Mouse (Mus musculus): ENCODE data around the gene Svopl.

Gene Svopl

GRCm38 (mm10) chr6:38046838-38047237 lies at the start of gene Svopl:
Gene Svopl (minus strand): TSS chr6:38046996.
- in situ Hi-C loops (cut with MboI, MseI), result no loop called here

DNA sequence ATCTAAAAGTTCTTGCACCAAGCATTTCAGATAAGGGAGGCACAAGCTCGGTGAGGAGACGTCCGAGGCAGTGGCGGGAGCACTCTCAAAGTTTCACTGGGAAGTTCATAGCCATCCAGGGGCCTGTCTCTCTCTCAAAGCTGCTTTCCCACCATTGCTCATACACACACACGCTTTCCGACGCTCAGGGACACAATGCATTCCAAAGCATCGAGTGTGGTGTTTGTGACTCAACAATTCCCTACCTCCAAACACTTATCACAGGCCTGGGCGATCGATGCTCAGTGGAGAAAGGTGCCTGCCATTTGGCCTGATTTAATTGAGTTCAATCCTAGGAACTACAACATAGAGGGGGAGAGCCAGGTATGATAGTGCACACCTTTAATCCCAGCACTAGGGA lies 47.9 kb upstream of the Svopl start:
- in situ Hi-C loops (cut with MboI, MseI), result no loop called here

DNA sequence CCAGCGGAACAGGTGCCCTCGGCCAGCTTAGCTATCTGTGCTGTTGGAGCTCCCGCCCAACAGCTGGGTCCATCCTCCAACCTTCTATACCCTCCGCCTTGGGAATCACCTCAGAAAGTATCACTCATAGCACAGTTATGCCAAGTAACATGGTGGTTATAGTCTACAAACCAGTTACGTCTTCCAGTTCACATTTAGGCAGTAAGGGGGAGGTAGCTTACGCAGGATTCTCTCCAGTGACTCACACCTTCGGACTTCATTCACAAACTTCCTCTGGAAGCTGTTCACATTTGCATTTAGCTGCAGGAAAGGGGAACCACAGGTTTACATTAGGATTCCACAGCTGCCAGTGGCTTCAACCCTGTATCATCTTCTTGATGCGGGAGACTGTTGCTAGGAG lies 45.7 kb upstream of the Svopl start:
- in situ Hi-C loops (cut with MboI, MseI), result no loop called here

- in situ Hi-C loops (cut with MboI, MseI), result no loop called here
These were observed 40.6 kb upstream of the Svopl start for GRCm38 (mm10) chr6:38087242-38088026.

DNA sequence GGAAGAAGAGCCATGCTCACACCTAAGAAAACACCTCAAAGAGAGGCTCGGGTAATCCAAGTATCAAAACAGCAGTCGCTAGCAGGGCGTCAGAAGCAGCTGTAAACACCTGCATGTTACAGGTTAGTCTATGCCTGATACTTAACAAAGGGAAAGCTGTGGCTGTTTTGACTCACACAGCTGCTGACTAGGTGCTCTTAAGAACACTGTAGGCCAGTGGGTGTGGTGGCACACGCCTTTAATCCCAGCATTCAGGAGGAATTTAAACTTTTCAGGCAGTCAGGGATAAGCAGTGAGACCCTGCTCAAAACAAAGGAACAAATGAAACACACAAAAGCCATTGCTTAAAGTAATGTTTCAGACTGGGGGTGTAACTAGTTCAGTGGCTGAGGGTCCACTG lies 36.4 kb upstream of the Svopl start:
- in situ Hi-C loops (cut with MboI, MseI), result no loop called here

DNA sequence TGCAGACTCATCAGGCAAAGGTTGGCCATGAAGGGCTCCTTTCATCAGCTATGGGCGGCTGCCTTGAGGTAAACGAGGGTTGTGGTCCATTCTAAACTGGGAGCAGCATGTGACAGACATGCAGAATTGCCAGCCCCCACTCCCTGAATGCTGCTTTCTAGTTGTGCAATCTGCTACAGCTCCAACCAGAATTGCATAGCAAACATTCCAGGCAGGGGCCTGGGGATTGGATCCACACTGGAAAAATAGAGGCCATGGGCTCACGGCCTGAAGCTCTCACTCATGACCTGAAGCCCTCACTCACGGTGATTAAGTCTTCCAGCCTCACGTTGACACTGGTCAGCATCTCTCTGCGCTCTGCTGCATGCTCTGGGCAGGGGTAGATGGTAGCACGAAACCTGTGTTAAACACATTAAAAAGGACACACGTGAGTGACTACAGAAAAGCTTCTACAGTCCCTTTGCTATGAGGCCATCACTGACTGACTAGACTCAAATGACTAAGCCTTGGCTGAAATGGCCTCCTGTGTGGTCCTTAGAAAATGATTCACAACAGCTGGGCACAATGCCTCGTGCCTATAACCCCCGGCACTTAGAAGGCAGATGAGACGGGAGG lies 35.0 kb upstream of the Svopl start:
- in situ Hi-C loops (cut with MboI, MseI), result no loop called here

GRCm38 (mm10) chr6:38080364-38080763 lies 33.6 kb upstream of the Svopl start:
- in situ Hi-C loops (cut with MboI, MseI), result no loop called here

DNA sequence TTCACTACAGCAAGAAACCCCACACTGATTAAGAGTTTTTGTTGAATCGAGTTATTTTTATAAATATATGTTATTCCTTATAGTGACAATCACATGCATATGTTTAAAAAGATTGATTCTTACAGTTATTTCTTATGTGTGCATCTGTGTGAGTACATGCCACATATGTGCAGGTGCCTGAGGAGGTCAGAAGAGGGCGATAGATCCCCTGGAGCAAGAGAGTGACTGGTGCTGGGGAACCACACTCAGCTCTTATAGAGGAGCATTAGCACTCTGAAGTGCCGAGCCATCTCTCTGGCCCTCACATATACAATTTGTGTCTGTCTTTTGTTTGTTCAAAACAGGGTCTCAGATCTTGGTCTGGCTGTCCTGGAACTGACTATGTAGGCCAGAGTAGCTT lies 26.8 kb upstream of the Svopl start:
- in situ Hi-C loops (cut with MboI, MseI), result no loop called here

GRCm38 (mm10) chr6:38072137-38072796 lies 25.5 kb upstream of the Svopl start:
- in situ Hi-C loops (cut with MboI, MseI), result no loop called here

- in situ Hi-C loops (cut with MboI, MseI), result no loop called here
These were observed 24.5 kb upstream of the Svopl start for GRCm38 (mm10) chr6:38071256-38071655.

DNA sequence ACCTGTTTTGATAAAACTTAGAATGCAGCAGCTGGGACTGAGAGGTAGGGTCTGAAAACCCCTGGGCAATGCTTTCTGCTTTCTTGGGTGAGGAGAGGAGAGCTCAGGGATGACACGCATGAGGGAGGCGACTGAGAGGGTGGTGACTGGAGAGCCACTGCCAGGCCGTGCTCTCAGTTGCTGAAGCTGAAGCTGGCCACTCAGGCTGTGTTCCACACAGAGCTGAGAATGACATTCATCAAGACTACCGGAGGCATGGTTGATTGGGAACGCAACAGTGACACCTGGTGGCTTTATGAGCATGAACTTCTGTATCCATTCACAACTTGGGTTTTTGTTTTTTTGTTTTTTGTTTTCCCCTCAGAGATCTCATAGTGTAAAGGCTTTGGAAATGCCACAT lies 19.4 kb upstream of the Svopl start:
- in situ Hi-C loops (cut with MboI, MseI), result loop anchor here in 1 of 2 experiments (5.0 kb wide), 2 partner anchors 54 to 474 kb away; no protein-coding TSS in a partner anchor

GRCm38 (mm10) chr6:38065501-38066122 lies 18.8 kb upstream of the Svopl start:
- in situ Hi-C loops (cut with MboI, MseI), result loop anchor here in 1 of 2 experiments (5.0 kb wide), 2 partner anchors 53 to 473 kb away; no protein-coding TSS in a partner anchor

DNA sequence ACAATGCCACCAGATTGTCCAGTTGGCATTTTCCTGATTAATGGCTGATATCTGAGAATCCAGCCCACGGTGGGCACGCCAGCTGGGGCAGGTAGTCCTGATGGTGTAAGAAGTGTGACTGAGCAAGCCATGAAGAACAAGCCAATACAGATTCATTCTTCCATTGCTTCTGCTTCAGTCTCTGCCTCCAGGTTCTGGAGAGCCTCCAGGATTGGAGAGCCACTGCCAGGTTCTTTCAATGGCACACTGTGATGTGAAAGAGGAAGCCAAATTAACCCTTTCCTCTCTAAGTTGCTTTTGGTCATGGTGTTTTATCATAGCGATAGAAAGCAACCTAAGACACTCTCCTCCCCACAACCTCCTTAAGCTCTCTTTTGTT lies 18.3 kb upstream of the Svopl start:
- in situ Hi-C loops (cut with MboI, MseI), result loop anchor here in 1 of 2 experiments (5.0 kb wide), 2 partner anchors 53 to 473 kb away; no protein-coding TSS in a partner anchor

DNA sequence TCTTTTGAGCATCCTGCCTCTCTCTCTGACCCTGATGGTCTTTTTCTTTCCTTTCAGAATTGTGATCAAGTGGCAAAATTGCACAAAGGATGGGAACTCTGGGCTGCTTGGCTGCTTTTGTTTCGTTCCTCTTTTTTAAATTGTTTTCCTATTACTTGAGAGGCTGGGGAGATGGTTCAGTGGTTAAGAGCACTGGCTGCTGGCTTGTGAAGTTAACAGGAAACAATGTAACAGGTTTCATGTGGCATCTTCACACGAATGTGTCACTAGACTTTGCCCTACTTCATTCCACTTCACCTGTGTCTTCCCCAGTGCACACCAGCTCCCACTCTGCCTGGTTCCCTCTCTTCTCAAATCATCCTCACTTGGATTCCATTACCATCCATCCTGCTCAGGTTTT lies 17.8 kb upstream of the Svopl start:
- in situ Hi-C loops (cut with MboI, MseI), result loop anchor here in 1 of 2 experiments (5.0 kb wide), 2 partner anchors 52 to 472 kb away; no protein-coding TSS in a partner anchor

DNA sequence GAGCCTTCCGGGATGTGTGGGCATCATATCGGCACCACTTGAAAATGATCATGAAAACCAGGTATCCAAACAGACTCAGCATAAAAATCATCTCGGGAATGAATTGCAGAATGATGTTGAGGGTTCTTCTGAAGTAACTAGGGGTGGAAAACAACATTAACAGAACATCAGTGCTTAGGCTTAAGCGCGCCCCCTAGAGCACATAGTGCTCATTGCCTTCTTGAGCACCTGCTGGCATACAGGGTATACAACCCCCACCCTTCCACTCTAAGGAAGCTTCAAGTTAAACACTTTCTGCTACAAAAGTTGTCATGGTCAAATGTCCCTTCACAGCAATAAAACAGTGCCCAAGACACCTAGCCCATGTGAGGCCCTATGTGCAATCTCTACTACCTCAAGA lies 12.0 kb upstream of the Svopl start:
- in situ Hi-C loops (cut with MboI, MseI), result loop anchor here in 1 of 2 experiments (5.0 kb wide), 1 partner anchor 597 kb away; no protein-coding TSS in a partner anchor

DNA sequence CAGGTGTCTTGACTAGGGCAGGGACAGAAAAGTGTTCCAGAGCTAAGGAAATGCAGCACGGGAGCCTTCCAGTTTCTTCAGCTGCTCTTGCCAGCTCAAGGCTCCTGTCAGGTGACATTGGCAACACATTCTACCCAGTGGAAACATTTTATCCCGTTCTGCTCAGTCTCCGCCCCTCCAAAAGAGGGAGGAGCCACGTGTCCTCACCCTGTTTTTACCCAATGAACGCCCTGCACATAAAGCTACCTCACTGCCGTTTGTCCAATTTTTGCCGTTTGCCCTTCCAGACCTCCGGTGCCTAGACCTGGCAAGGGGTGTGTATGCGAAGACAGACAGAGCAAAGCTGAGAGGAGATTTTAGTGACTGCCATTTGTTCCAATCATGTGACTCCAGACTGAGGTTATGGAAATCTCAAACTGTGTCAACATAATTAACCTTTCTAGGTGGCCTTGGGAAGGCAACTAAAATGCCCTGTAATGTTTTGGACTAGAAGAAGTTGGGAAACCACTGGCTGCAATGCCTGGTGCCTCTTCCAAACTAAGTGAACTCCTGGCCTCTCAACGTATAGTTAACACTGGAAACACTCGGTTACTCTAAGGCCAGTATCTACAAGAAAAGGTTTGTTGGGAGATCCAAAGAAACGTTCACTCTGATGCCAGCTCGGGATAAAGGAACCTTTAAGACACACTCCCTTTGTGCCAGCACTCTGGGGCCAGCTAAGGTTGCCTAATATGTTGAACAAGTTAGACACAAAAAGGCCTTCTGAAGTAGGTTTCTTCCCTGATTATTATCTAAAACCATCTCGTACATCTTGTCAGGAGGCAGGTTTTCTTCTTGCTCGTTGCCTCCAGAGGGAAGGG lies 8.9 kb upstream of the Svopl start:
- in situ Hi-C loops (cut with MboI, MseI), result loop anchor here in 1 of 2 experiments (5.0 kb wide), 1 partner anchor 593 kb away; no protein-coding TSS in a partner anchor

DNA sequence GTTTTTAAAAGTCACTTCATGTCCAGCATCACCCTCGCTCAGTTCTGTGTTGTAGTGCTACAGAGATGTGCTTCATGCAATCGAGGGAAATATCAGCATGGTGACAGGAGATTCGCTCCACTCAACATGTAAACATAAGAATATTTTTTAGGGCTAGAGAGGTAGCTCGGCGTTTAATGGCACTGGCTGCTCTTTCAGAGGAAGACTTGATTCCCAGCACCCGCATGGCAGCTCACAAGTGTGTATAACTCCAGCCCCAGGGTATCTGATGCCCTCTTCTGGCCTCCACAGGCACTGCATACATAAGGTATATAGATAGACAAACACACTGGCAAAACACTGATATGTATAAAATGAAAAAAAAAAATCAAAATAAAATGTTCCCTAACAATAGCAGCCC lies 2.8 kb upstream of the Svopl start:
- in situ Hi-C loops (cut with MboI, MseI), result no loop called here

DNA sequence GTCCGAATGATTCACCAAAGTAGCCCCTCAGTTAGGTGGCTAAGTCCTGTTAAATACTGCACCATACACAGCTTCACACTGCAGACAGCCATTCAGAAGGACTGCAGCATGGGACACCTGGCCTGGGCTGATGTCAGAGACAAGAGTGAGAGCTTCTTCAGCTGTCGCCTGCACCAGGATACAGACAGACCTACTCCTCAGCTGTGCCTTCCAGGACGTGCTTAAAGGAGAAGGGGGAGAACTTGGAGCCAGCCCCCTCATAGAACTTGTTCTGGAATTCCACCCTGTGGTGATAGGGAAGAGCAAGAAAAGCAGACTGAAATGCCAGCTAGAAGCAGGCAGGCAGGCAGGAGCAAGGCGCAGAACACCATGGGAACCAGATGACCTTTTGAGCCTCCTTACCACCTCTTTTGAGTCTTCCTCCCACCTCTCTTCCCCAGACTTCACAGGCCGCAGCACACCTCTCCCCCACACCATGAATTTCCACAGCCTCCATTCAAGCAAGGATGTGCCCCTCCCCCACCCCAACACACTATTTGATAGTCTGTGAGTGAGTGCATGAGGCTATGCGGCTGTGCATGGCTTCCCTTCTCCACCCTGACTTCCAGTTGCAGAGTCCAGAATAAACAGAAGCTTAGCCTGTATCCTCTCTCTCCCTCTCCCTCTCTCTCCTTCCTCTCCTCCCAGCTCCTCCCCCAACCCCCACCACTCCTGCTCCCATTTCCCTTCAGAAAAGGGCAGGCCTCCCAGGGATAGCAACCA lies 2.2 kb upstream of the Svopl start:
- in situ Hi-C loops (cut with MboI, MseI), result no loop called here

DNA sequence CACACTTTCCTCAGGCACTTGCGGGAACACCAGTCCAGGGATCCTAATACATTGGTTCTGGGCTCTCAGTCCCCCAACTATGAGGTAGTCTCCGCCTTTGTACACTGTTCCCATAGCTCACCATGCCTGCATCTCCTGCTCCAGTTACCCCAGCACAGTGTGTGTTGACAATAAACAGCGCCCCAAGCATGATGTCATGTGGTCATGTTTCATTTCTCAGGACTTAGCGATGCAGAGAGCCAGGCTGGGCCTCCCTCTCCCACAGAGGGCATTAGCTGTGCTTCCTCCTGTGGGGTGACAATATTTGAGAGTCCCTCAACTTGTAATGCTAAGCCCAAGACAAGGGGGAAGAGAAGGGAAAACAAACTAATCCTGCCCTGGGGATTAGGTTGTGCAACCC lies 1.2 kb upstream of the Svopl start:
- in situ Hi-C loops (cut with MboI, MseI), result no loop called here

Measured in T-helper 17 cell (primary cell).